Mouse (Mus musculus) MEL (cell line): Measurements from ENCODE around the gene Acvr2b. TPM values are rescaled to one million over a fixed set of nuclear protein-coding genes. Genes with fewer than 3 reads are reported as not detected.
A peak's percentile ranks its signal among the peaks of the same experiment; 100 is the strongest.

ENCODE experiments used
- DNase-seq: peaks from one replicate; pipeline ENCODE4 v3.0.0; 2011; ENCODE audit warnings: low read depth, low spot score
- H3K27ac ChIP-seq: 2 replicates; pipeline ENCODE4 v1.5.1; 2012; ENCODE audit warnings: low read depth, mild to moderate bottlenecking, control low read depth, low read length, moderate library complexity; ENCODE audit not compliant: control insufficient read depth
- H3K27me3 ChIP-seq, 2 experiments: fragments of 150-350 bp in 1 of 2; sonication (generic) in 1 of 2; 2 replicates each; pipeline ENCODE4 v1.6.1; 2012; ENCODE audit warnings: low read length in 2 of 2, mild to moderate bottlenecking in 2 of 2, improper control_type of control experiment in 1 of 2, moderate library complexity in 1 of 2; ENCODE audit not compliant: insufficient read depth in 2 of 2, control insufficient read depth in 1 of 2
- H3K36me3 ChIP-seq, 2 experiments: 2 replicates each; pipeline ENCODE4 v1.6.1; 2012 to 2014; ENCODE audit warnings: low read length in 2 of 2, improper control_type of control experiment in 1 of 2, inconsistent platforms in 1 of 2, mild to moderate bottlenecking in 1 of 2; ENCODE audit not compliant: insufficient read depth in 2 of 2, control insufficient read depth in 1 of 2
- H3K4me1 ChIP-seq, 2 experiments: fragments of 150-350 bp in 1 of 2; sonication (generic) in 1 of 2; 2 replicates each; pipeline ENCODE4 v1.6.1; 2012; ENCODE audit warnings: low read length in 2 of 2, improper control_type of control experiment in 1 of 2, mild to moderate bottlenecking in 1 of 2; ENCODE audit not compliant: insufficient read depth in 2 of 2, control insufficient read depth in 1 of 2
- H3K4me3 ChIP-seq, 2 experiments: fragments of 150-350 bp in 1 of 2; sonication (generic) in 1 of 2; 2 replicates each; pipeline ENCODE4 v1.5.1; 2012; ENCODE audit warnings: low read depth in 2 of 2, low read length in 2 of 2, mild to moderate bottlenecking in 2 of 2, moderate library complexity in 2 of 2, control low read depth in 1 of 2, improper control_type of control experiment in 1 of 2; ENCODE audit not compliant: control insufficient read depth in 1 of 2, insufficient read depth in 1 of 2
- H3K79me2 ChIP-seq: 2 replicates; pipeline ENCODE4 v1.6.1; 2012; ENCODE audit warnings: mild to moderate bottlenecking, low read length, moderate library complexity; ENCODE audit not compliant: control insufficient read depth, poor library complexity, insufficient read depth
- H3K9ac ChIP-seq: 2 replicates; pipeline ENCODE4 v1.6.1; 2012; ENCODE audit warnings: low read depth, mild to moderate bottlenecking, control low read depth, low read length, moderate library complexity; ENCODE audit not compliant: control insufficient read depth, poor library complexity, severe bottlenecking
- H3K9me3 ChIP-seq: fragments of 150-350 bp; sonication (generic); replicated peaks from 2 replicates; pipeline ENCODE4 v1.6.1; 2012; ENCODE audit warnings: mild to moderate bottlenecking, low read length, improper control_type of control experiment, moderate library complexity; ENCODE audit not compliant: insufficient read depth
- BHLHE40 ChIP-seq: IDR thresholded peaks from 2 replicates; pipeline ENCODE4 v1.6.1; 2012; ENCODE audit warnings: low read depth, mild to moderate bottlenecking, inconsistent platforms, low read length, improper control_type of control experiment, borderline replicate concordance
- CHD1 ChIP-seq: IDR thresholded peaks from 2 replicates; pipeline ENCODE4 v1.6.1; 2012; ENCODE audit warnings: low read depth, mild to moderate bottlenecking, inconsistent platforms, low read length, improper control_type of control experiment
- CTCF ChIP-seq, 3 experiments: IDR thresholded peaks in 2 of 3; conservative IDR thresholded peaks in 1 of 3; 2 replicates each; pipeline ENCODE4 v1.5.1; 2011 to 2012; ENCODE audit warnings: low read length in 3 of 3, low read depth in 2 of 3, mild to moderate bottlenecking in 2 of 3, improper control_type of control experiment in 1 of 3, inconsistent platforms in 1 of 3, mixed read lengths in 1 of 3, moderate library complexity in 1 of 3; ENCODE audit not compliant: control insufficient read depth in 1 of 3, insufficient read depth in 1 of 3, poor library complexity in 1 of 3, severe bottlenecking in 1 of 3
- E2F4 ChIP-seq: IDR thresholded peaks from 2 replicates; pipeline ENCODE4 v1.6.1; 2011; ENCODE audit warnings: low read depth, low read length, improper control_type of control experiment, borderline replicate concordance
- ELF1 ChIP-seq: IDR thresholded peaks from 2 replicates; pipeline ENCODE4 v1.6.1; 2014; ENCODE audit warnings: low read depth, mild to moderate bottlenecking, inconsistent platforms, low read length, improper control_type of control experiment, moderate library complexity
- GABPA ChIP-seq: IDR thresholded peaks from 2 replicates; pipeline ENCODE4 v1.6.1; 2012; ENCODE audit warnings: low read depth, mild to moderate bottlenecking, inconsistent platforms, low read length, improper control_type of control experiment, moderate library complexity
- HCFC1 ChIP-seq: IDR thresholded peaks from 2 replicates; pipeline ENCODE4 v1.6.1; 2012; ENCODE audit warnings: low read depth, mild to moderate bottlenecking, inconsistent platforms, low read length, improper control_type of control experiment, moderate library complexity
- JUND ChIP-seq: IDR thresholded peaks from 2 replicates; pipeline ENCODE4 v1.6.1; 2011; ENCODE audit warnings: low read depth, mild to moderate bottlenecking, improper control_type of control experiment, low read length
- MAFK ChIP-seq: IDR thresholded peaks from 2 replicates; pipeline ENCODE4 v1.6.1; 2011; ENCODE audit warnings: low read depth, mild to moderate bottlenecking, low read length, improper control_type of control experiment, borderline replicate concordance
- MAZ ChIP-seq: IDR thresholded peaks from 2 replicates; pipeline ENCODE4 v1.6.1; 2012; ENCODE audit warnings: low read depth, mild to moderate bottlenecking, inconsistent platforms, low read length, improper control_type of control experiment
- MEF2A ChIP-seq: IDR thresholded peaks from 2 replicates; pipeline ENCODE4 v1.6.1; 2014; ENCODE audit warnings: low read depth, mild to moderate bottlenecking, inconsistent platforms, low read length, improper control_type of control experiment; ENCODE audit not compliant: poor library complexity, insufficient replicate concordance, severe bottlenecking; ENCODE audit errors: extremely low read depth
- MXI1 ChIP-seq: IDR thresholded peaks from 2 replicates; pipeline ENCODE4 v1.6.1; 2011; ENCODE audit warnings: mild to moderate bottlenecking, low read depth, low read length, improper control_type of control experiment
- MYB ChIP-seq: IDR thresholded peaks from 2 replicates; pipeline ENCODE4 v1.6.1; 2011; ENCODE audit warnings: mild to moderate bottlenecking, low read depth, low read length, improper control_type of control experiment
- NELFE ChIP-seq: IDR thresholded peaks from 2 replicates; pipeline ENCODE4 v1.6.1; 2011; ENCODE audit warnings: low read depth, low read length, improper control_type of control experiment
- NRF1 ChIP-seq: IDR thresholded peaks from 2 replicates; pipeline ENCODE4 v1.6.1; 2014; ENCODE audit warnings: low read depth, mild to moderate bottlenecking, inconsistent platforms, low read length, improper control_type of control experiment, moderate library complexity; ENCODE audit not compliant: poor library complexity, insufficient read depth, severe bottlenecking
- POLR2AphosphoS2 ChIP-seq: IDR thresholded peaks from 2 replicates; pipeline ENCODE4 v1.6.1; 2011; ENCODE audit warnings: low read length, improper control_type of control experiment
- RAD21 ChIP-seq: IDR thresholded peaks from 2 replicates; pipeline ENCODE4 v1.6.1; 2011; ENCODE audit warnings: mild to moderate bottlenecking, low read depth, low read length, improper control_type of control experiment
- SMC3 ChIP-seq: IDR thresholded peaks from 2 replicates; pipeline ENCODE4 v1.6.1; 2011; ENCODE audit warnings: low read depth, low read length, improper control_type of control experiment
- TAL1 ChIP-seq: IDR thresholded peaks from 2 replicates; pipeline ENCODE4 v1.6.1; 2012; ENCODE audit warnings: mild to moderate bottlenecking, inconsistent platforms, low read length, moderate library complexity, mixed read lengths
- TCF12 ChIP-seq: IDR thresholded peaks from 2 replicates; pipeline ENCODE4 v1.6.1; 2014; ENCODE audit warnings: low read depth, mild to moderate bottlenecking, inconsistent platforms, low read length, improper control_type of control experiment, moderate library complexity
- UBTF ChIP-seq: IDR thresholded peaks from 2 replicates; pipeline ENCODE4 v1.6.1; 2012; ENCODE audit warnings: low read depth, mild to moderate bottlenecking, inconsistent platforms, low read length, improper control_type of control experiment, moderate library complexity, borderline replicate concordance; ENCODE audit not compliant: insufficient read depth
- USF1 ChIP-seq: IDR thresholded peaks from 2 replicates; pipeline ENCODE4 v1.6.1; 2014; ENCODE audit warnings: low read depth, mild to moderate bottlenecking, inconsistent platforms, low read length, improper control_type of control experiment, moderate library complexity
- ZC3H11A ChIP-seq: IDR thresholded peaks from 2 replicates; pipeline ENCODE4 v1.6.1; 2012; ENCODE audit warnings: low read depth, mild to moderate bottlenecking, inconsistent platforms, low read length, improper control_type of control experiment
- ZMIZ1 ChIP-seq: IDR thresholded peaks from 2 replicates; pipeline ENCODE4 v1.6.1; 2012; ENCODE audit warnings: low read depth, mild to moderate bottlenecking, inconsistent platforms, low read length, improper control_type of control experiment, moderate library complexity
- ZNF384 ChIP-seq: IDR thresholded peaks from 2 replicates; pipeline ENCODE4 v1.6.1; 2012; ENCODE audit warnings: low read depth, mild to moderate bottlenecking, inconsistent platforms, low read length, improper control_type of control experiment
- polyA plus RNA-seq, 2 experiments: library from polyadenylated mRNA; stranded (reverse) in 1 of 2; unstranded in 1 of 2; fragments of >175 nt in 1 of 2; fragments of >200 nt in 1 of 2; gene quantifications; 2 replicates each; pipeline versions ENCODE4 v1.2.1 to v1.2.4; 2012; ENCODE audit warnings: low replicate concordance in 2 of 2, low read depth in 1 of 2; ENCODE audit not compliant: insufficient read length in 2 of 2, insufficient read depth in 1 of 2, missing spikeins in 1 of 2
- total RNA-seq: library from RNA; depleted of rRNA; stranded (reverse); fragments of 300-350 nt; gene quantifications from 2 replicates; pipeline ENCODE4 v1.2.3, GENCODE M21; 2012

The Acvr2b gene
- total and polyA plus RNA-seq, 3 experiments = 0.81 to 1.9 TPM; not detected in 1

GRCm38 (mm10) chr9:119455967-119456366 is 54.0 kb downstream of the Acvr2b start:
- TF ChIP-seq MAFK = no peak
- TF ChIP-seq TAL1 = no peak
- Histone ChIP-seq H3K36me3 (no peaks in the 10 kb centered on the region; a peak in 1 of 4 replicates), H3K27me3 (no peaks in the 10 kb centered on the region), H3K4me1 (no peaks in the 10 kb centered on the region), H3K27ac (no peak overlapping the region), H3K9me3 (no peaks in the 10 kb centered on the region), H3K4me3 (no peak overlapping the region), H3K9ac (no peak overlapping the region), H3K79me2 (0 out of 2 replicates have a peak, but pooled peaks cover 1% of the 10 kb centered on the region)
- DNase-seq = no peak

- no peaks in the 10 kb centered on the region for H3K4me1 ChIP-seq
- no peaks in the 10 kb centered on the region for H3K27me3 ChIP-seq
- no peaks in the 10 kb centered on the region; a peak in 1 of 4 replicates for H3K36me3 ChIP-seq
- no peak for TF ChIP-seq ZNF384
- TF ChIP-seq CHD1 = no peak
- no peak for TF ChIP-seq NELFE
- no peak for TF ChIP-seq JUND
- no peak for TF ChIP-seq MYB
- TF ChIP-seq ZC3H11A = no peak
- TF ChIP-seq ELF1 = no peak
- TF ChIP-seq, all 39 proteins: peak for 0
- no peaks in the 10 kb centered on the region for H3K9me3 ChIP-seq
- no peak overlapping the region for H3K4me3 ChIP-seq
- DNase-seq = no peak
- H3K27ac ChIP-seq = no peak overlapping the region
- H3K79me2 ChIP-seq = 0 out of 2 replicates have a peak, but pooled peaks cover 1% of the 10 kb centered on the region
- no peak overlapping the region for H3K9ac ChIP-seq
Measured at GRCm38 (mm10) chr9:119457122-119457521, 55.2 kb downstream of the Acvr2b start.

GRCm38 (mm10) chr9:119460410-119460809 is 58.5 kb downstream of the Acvr2b start:
- Histone ChIP-seq H3K36me3 (peaks cover 0 to 2% of the 10 kb centered on the region in 2 experiments; a peak in 2 of 4 replicates), H3K27ac (no peak overlapping the region), H3K4me3 (no peak overlapping the region), H3K9ac (no peak overlapping the region), H3K4me1 (no peaks in the 10 kb centered on the region), H3K79me2 (no peaks in the 10 kb centered on the region), H3K27me3 (no peaks in the 10 kb centered on the region), H3K9me3 (no peaks in the 10 kb centered on the region)
- DNase-seq = peak; percentile 69
- no peak for TF ChIP-seq GABPA
- TF ChIP-seq ELF1 = no peak
- TF ChIP-seq ZC3H11A = peak; percentile 67
- no peak for TF ChIP-seq E2F4
- TF ChIP-seq SMC3 = peak; percentile 83
- no peak for TF ChIP-seq ZMIZ1
- no peak for TF ChIP-seq MXI1
- TF ChIP-seq TCF12 = no peak
- no peak for TF ChIP-seq USF1
- no peak for TF ChIP-seq JUND
- no peak for TF ChIP-seq MAFK
- TF ChIP-seq BHLHE40 = no peak
- peak; percentile 73 for TF ChIP-seq RAD21
- no peak for TF ChIP-seq UBTF
- no peak for TF ChIP-seq ZNF384
- peak; percentile 82 to 99 (median 84) for TF ChIP-seq CTCF (IDR thresholded peaks at IDR 0.05 in 2 of 3, conservative IDR thresholded peaks at IDR 0.05 in 1 of 3; ENCODE audit: control insufficient read depth in 1 of 3, insufficient read depth in 1 of 3, low read depth in 2 of 3, low read length in 3 of 3, poor library complexity in 1 of 3, severe bottlenecking in 1 of 3)
- no peak for TF ChIP-seq HCFC1
- no peak for TF ChIP-seq CHD1
- no peak for TF ChIP-seq TAL1
- TF ChIP-seq MEF2A = no peak
- TF ChIP-seq NRF1 = no peak
- no peak for TF ChIP-seq MAZ
- TF ChIP-seq POLR2AphosphoS2 = no peak
